Mouse (Mus musculus): ENCODE results near the gene Cilp. TPM values are rescaled to one million over a fixed set of nuclear protein-coding genes. Genes with fewer than 3 reads are reported as not detected.

Gene Cilp
- polyA plus RNA-seq, 1 experiment from 2014 or later: 0.06 TPM

- peak overlapping the region; percentile 97 for H3K4me3 ChIP-seq (ENCODE audit: low read depth, low read length)
- H3K4me1 ChIP-seq (ENCODE audit: control insufficient read depth, low read depth, low read length): peaks cover 19% of the 10 kb centered on the region
- no peaks in the 10 kb centered on the region for H3K9me3 ChIP-seq (replicated peaks; ENCODE audit: control insufficient read depth, low read length)
- peak overlapping the region; percentile 98 for H3K9ac ChIP-seq (ENCODE audit: low read depth, low read length)
- 1% methylated on average over 28 of the region's 28 CpGs for WGBS (ENCODE audit: insufficient replicate concordance)
- no peaks in the 10 kb centered on the region for H3K27me3 ChIP-seq (ENCODE audit: control insufficient read depth, insufficient read depth, low read depth, low read length)
- H3K4me2 ChIP-seq (ENCODE audit: low read depth, low read length): peak overlapping the region; percentile 84
- H3K36me3 ChIP-seq (ENCODE audit: control insufficient read depth, insufficient read depth): peaks cover 1% of the 10 kb centered on the region; the same call in 1 of the 2 replicates
- H3K27ac ChIP-seq (ENCODE audit: low read length): peak overlapping the region; percentile 84
- ATAC-seq (ENCODE audit: low read depth): peak; percentile 10; the same call in 1 of the 2 replicates
Observed at GRCm38 (mm10) chr9:65294716-65295378, 29.9 kb downstream of the Cilp start.

GRCm38 (mm10) chr9:65297056-65297455 lies 32.1 kb downstream of the Cilp start:
- H3K27ac ChIP-seq (ENCODE audit: low read length): no peak overlapping the region
- 79% methylated on average over 2 of the region's 2 CpGs for WGBS (ENCODE audit: insufficient replicate concordance)
- no peak overlapping the region for H3K4me3 ChIP-seq (ENCODE audit: low read depth, low read length)
- H3K36me3 ChIP-seq (ENCODE audit: control insufficient read depth, insufficient read depth): peaks cover 8% of the 10 kb centered on the region
- H3K9ac ChIP-seq (ENCODE audit: low read depth, low read length): no peak overlapping the region
- H3K4me2 ChIP-seq (ENCODE audit: low read depth, low read length): no peak overlapping the region
- no peaks in the 10 kb centered on the region for H3K9me3 ChIP-seq (replicated peaks; ENCODE audit: control insufficient read depth, low read length)
- peaks cover 19% of the 10 kb centered on the region for H3K4me1 ChIP-seq (ENCODE audit: control insufficient read depth, low read depth, low read length)
- ATAC-seq (ENCODE audit: low read depth): no peak
- H3K27me3 ChIP-seq (ENCODE audit: control insufficient read depth, insufficient read depth, low read depth, low read length): no peaks in the 10 kb centered on the region

GRCm38 (mm10) chr9:65298761-65299160 lies 33.8 kb downstream of the Cilp start:
- 81% methylated on average over 3 of the region's 3 CpGs for WGBS (ENCODE audit: insufficient replicate concordance)
- Histone ChIP-seq H3K27ac (ENCODE audit: low read length) (no peak overlapping the region), H3K9ac (ENCODE audit: low read depth, low read length) (no peak overlapping the region), H3K36me3 (ENCODE audit: control insufficient read depth, insufficient read depth) (peaks cover 18% of the 10 kb centered on the region), H3K4me3 (ENCODE audit: low read depth, low read length) (no peak overlapping the region), H3K27me3 (ENCODE audit: control insufficient read depth, insufficient read depth, low read depth, low read length) (no peaks in the 10 kb centered on the region), H3K4me2 (ENCODE audit: low read depth, low read length) (no peak overlapping the region), H3K4me1 (ENCODE audit: control insufficient read depth, low read depth, low read length) (peaks cover 7% of the 10 kb centered on the region), H3K9me3 (replicated peaks; ENCODE audit: control insufficient read depth, low read length) (no peaks in the 10 kb centered on the region)
- no peak for ATAC-seq (ENCODE audit: low read depth)

- 86% methylated on average over 7 of the region's 7 CpGs for WGBS (ENCODE audit: insufficient replicate concordance)
- no peaks in the 10 kb centered on the region for H3K9me3 ChIP-seq (replicated peaks; ENCODE audit: control insufficient read depth, low read length)
- H3K9ac ChIP-seq (ENCODE audit: low read depth, low read length): no peak overlapping the region
- no peak overlapping the region for H3K4me2 ChIP-seq (ENCODE audit: low read depth, low read length)
- H3K4me1 ChIP-seq (ENCODE audit: control insufficient read depth, low read depth, low read length): peaks cover 7% of the 10 kb centered on the region
- no peak overlapping the region for H3K27ac ChIP-seq (ENCODE audit: low read length)
- H3K4me3 ChIP-seq (ENCODE audit: low read depth, low read length): no peak overlapping the region
- H3K36me3 ChIP-seq (ENCODE audit: control insufficient read depth, insufficient read depth): peaks cover 18% of the 10 kb centered on the region
- no peaks in the 10 kb centered on the region for H3K27me3 ChIP-seq (ENCODE audit: control insufficient read depth, insufficient read depth, low read depth, low read length)
- no peak for ATAC-seq (ENCODE audit: low read depth)
Observed at GRCm38 (mm10) chr9:65299650-65300049, 34.7 kb downstream of the Cilp start.

- Histone ChIP-seq H3K27ac (ENCODE audit: low read length) (no peak overlapping the region), H3K4me2 (ENCODE audit: low read depth, low read length) (no peak overlapping the region), H3K4me1 (ENCODE audit: control insufficient read depth, low read depth, low read length) (no peaks in the 10 kb centered on the region; the same call in 1 of the 2 replicates), H3K36me3 (ENCODE audit: control insufficient read depth, insufficient read depth) (peaks cover 23% of the 10 kb centered on the region), H3K4me3 (ENCODE audit: low read depth, low read length) (no peak overlapping the region), H3K9ac (ENCODE audit: low read depth, low read length) (no peak overlapping the region), H3K9me3 (replicated peaks; ENCODE audit: control insufficient read depth, low read length) (no peaks in the 10 kb centered on the region), H3K27me3 (ENCODE audit: control insufficient read depth, insufficient read depth, low read depth, low read length) (no peaks in the 10 kb centered on the region)
- 84% methylated on average over 4 of the region's 4 CpGs for WGBS (ENCODE audit: insufficient replicate concordance)
- no peak for ATAC-seq (ENCODE audit: low read depth)
Observed at GRCm38 (mm10) chr9:65302327-65302983, 37.5 kb downstream of the Cilp start.

GRCm38 (mm10) chr9:65303586-65303985 lies 38.6 kb downstream of the Cilp start:
- Histone ChIP-seq H3K27me3 (ENCODE audit: control insufficient read depth, insufficient read depth, low read depth, low read length) (no peaks in the 10 kb centered on the region), H3K27ac (ENCODE audit: low read length) (no peak overlapping the region), H3K9ac (ENCODE audit: low read depth, low read length) (no peak overlapping the region), H3K9me3 (replicated peaks; ENCODE audit: control insufficient read depth, low read length) (no peaks in the 10 kb centered on the region), H3K36me3 (ENCODE audit: control insufficient read depth, insufficient read depth) (peaks cover 26% of the 10 kb centered on the region), H3K4me3 (ENCODE audit: low read depth, low read length) (no peak overlapping the region), H3K4me1 (ENCODE audit: control insufficient read depth, low read depth, low read length) (no peaks in the 10 kb centered on the region; the same call in 1 of the 2 replicates), H3K4me2 (ENCODE audit: low read depth, low read length) (no peak overlapping the region)
- WGBS (ENCODE audit: insufficient replicate concordance): 83% methylated on average over 4 of the region's 4 CpGs
- ATAC-seq (ENCODE audit: low read depth): no peak

- no peaks in the 10 kb centered on the region for H3K27me3 ChIP-seq (ENCODE audit: control insufficient read depth, insufficient read depth, low read depth, low read length)
- no peak overlapping the region for H3K9ac ChIP-seq (ENCODE audit: low read depth, low read length)
- no peak overlapping the region for H3K4me2 ChIP-seq (ENCODE audit: low read depth, low read length)
- H3K4me1 ChIP-seq (ENCODE audit: control insufficient read depth, low read depth, low read length): no peaks in the 10 kb centered on the region; the same call in 1 of the 2 replicates
- WGBS (ENCODE audit: insufficient replicate concordance): 84% methylated on average over 4 of the region's 4 CpGs
- ATAC-seq (ENCODE audit: low read depth): peak; percentile 51; the same call in 1 of the 2 replicates
- no peaks in the 10 kb centered on the region for H3K9me3 ChIP-seq (replicated peaks; ENCODE audit: control insufficient read depth, low read length)
- peaks cover 30% of the 10 kb centered on the region for H3K36me3 ChIP-seq (ENCODE audit: control insufficient read depth, insufficient read depth)
- no peak overlapping the region for H3K27ac ChIP-seq (ENCODE audit: low read length)
- H3K4me3 ChIP-seq (ENCODE audit: low read depth, low read length): no peak overlapping the region
Observed at GRCm38 (mm10) chr9:65304300-65304699, 39.3 kb downstream of the Cilp start.

DNA sequence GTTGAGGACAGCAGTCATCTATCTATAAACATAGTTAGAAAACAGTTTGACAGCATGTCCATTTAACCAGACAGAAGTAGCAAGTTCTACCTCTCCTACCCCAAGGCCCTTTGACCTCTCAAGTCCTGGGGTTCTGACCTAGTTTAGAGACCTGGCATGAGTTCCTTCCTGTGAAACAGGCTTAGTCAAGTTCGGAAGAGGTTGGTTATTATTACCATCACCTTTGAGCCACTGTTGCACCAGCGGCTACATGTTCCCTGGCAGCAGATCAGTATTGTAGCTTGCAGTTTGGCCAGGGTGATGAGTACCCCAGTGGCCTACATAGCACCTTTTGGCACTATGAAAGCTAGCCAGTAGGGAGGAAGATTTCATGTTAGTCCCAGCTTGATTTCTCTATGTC lies 41.7 kb downstream of the Cilp start:
- WGBS (ENCODE audit: insufficient replicate concordance): 97% methylated on average over 2 of the region's 2 CpGs
- Histone ChIP-seq H3K27me3 (ENCODE audit: control insufficient read depth, insufficient read depth, low read depth, low read length) (no peaks in the 10 kb centered on the region), H3K4me1 (ENCODE audit: control insufficient read depth, low read depth, low read length) (no peaks in the 10 kb centered on the region; the same call in 1 of the 2 replicates), H3K4me3 (ENCODE audit: low read depth, low read length) (no peak overlapping the region), H3K36me3 (ENCODE audit: control insufficient read depth, insufficient read depth) (peaks cover 22% of the 10 kb centered on the region), H3K9ac (ENCODE audit: low read depth, low read length) (no peak overlapping the region), H3K4me2 (ENCODE audit: low read depth, low read length) (no peak overlapping the region), H3K9me3 (replicated peaks; ENCODE audit: control insufficient read depth, low read length) (no peaks in the 10 kb centered on the region), H3K27ac (ENCODE audit: low read length) (no peak overlapping the region)
- no peak for ATAC-seq (ENCODE audit: low read depth)

DNA sequence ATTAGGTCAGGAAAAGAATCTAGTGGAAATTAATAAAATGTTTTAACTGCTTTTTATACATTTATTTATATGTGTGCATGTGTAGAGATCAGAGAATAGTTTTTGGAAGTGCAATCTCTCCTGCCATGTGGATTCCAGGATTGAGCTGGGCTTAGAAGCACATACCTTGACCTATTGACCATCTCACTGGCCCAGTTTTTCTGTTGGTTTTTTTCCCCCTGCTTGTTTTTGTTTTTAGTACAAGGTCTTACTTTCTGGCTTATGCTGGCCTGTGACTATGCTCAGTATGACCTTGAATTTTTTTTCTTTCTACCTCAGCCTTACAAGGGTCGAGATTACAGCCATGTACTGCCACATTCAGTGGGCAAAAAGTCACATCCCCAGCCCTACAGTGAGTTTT lies 43.0 kb downstream of the Cilp start:
- ATAC-seq (ENCODE audit: low read depth): peak; percentile 48; the same call in 1 of the 2 replicates
- Histone ChIP-seq H3K9ac (ENCODE audit: low read depth, low read length) (no peak overlapping the region), H3K27ac (ENCODE audit: low read length) (no peak overlapping the region), H3K9me3 (replicated peaks; ENCODE audit: control insufficient read depth, low read length) (no peaks in the 10 kb centered on the region), H3K36me3 (ENCODE audit: control insufficient read depth, insufficient read depth) (peaks cover 24% of the 10 kb centered on the region), H3K4me1 (ENCODE audit: control insufficient read depth, low read depth, low read length) (no peaks in the 10 kb centered on the region; the same call in 1 of the 2 replicates), H3K4me3 (ENCODE audit: low read depth, low read length) (no peak overlapping the region), H3K4me2 (ENCODE audit: low read depth, low read length) (no peak overlapping the region), H3K27me3 (ENCODE audit: control insufficient read depth, insufficient read depth, low read depth, low read length) (no peaks in the 10 kb centered on the region)
- WGBS (ENCODE audit: insufficient replicate concordance): 54% methylated on average over 1 of the region's 1 CpGs
